Mouse (Mus musculus) ES-Bruce4 (cell line): ENCODE measurements around the gene Samd14.

Experiments
- CTCF ChIP-seq: IDR thresholded peaks from one replicate; pipeline ENCODE4 v1.8.1; 2011; ENCODE audit warnings: low read depth, low read length
- EP300 ChIP-seq: IDR thresholded peaks from 2 replicates; pipeline ENCODE4 v1.6.1; 2011; ENCODE audit warnings: low read depth, low read length; ENCODE audit not compliant: insufficient read depth
- POLR2A ChIP-seq: IDR thresholded peaks from one replicate; pipeline ENCODE4 v1.8.1; 2011; ENCODE audit warnings: low read length; ENCODE audit not compliant: insufficient read depth

DNA sequence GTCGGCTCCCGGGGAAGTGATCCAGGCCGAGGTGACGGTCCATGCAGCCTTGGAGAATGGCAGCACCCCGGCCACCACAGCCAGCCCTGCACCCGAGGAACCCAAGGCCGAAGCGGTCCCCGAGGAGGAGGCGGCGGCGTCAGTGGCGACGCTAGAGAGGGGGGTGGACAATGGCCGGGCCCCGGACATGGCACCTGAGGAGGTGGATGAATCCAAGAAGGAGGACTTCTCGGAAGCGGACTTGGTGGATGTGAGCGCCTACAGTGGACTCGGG is 17.3 kb upstream of the Samd14 start:
- TF ChIP-seq CTCF: no peak
- no peak for TF ChIP-seq POLR2A
- TF ChIP-seq EP300: no peak
